Mouse (Mus musculus): ENCODE data around the gene Abr. TPM values are rescaled to one million over a fixed set of nuclear protein-coding genes. Genes with fewer than 3 reads are reported as not detected.

The Abr gene
- 59.2 and 66.3 TPM in 2 replicates for polyA plus RNA-seq (2012; rRNA removed)

GRCm38 (mm10) chr11:76622152-76622565 lies at the start of gene Abr:
TSS of gene Abr (minus strand) at chr11:76622314.

GRCm38 (mm10) chr11:76406702-76407583 lies 215.2 kb downstream of the Abr start, which contains the start of gene Timm22:
TSS of gene Timm22 (plus strand) at chr11:76406952.

GRCm38 (mm10) chr11:76398798-76399586 lies 223.1 kb downstream of the Abr start, which contains the start of gene Nxn:
TSS of gene Nxn (minus strand) at chr11:76399140.

Other genes starting within 250 kb of the Abr start
- 47.3 and 48.6 TPM in 2 replicates for gene Nxn, start 223.2 kb downstream of the Abr start, polyA plus RNA-seq (2012; rRNA removed)
- 23.4 and 27.6 TPM in 2 replicates for gene Timm22, start 215.4 kb downstream of the Abr start, polyA plus RNA-seq (2012; rRNA removed)
- 0.26 TPM in 1 of 2 replicates, not detected in the other for gene Bhlha9, start 50.2 kb upstream of the Abr start, polyA plus RNA-seq (2012; rRNA removed)
- gene Trarg1, start 57.5 kb upstream of the Abr start, polyA plus RNA-seq (2012; rRNA removed): 2.2 and 2.7 TPM in 2 replicates
- gene Gosr1, start 141.3 kb upstream of the Abr start, polyA plus RNA-seq (2012; rRNA removed): 13.6 and 16.6 TPM in 2 replicates
- gene Cpd, start 224.7 kb upstream of the Abr start, polyA plus RNA-seq (2012; rRNA removed): 40.9 and 56.5 TPM in 2 replicates